Mouse (Mus musculus) left cerebral cortex, postnatal 25 days (tissue): ENCODE measurements around the gene Fxyd2. TPM values are rescaled to one million over a fixed set of nuclear protein-coding genes. Genes with fewer than 3 reads are reported as not detected.

Source experiments
- DNase-seq, 2 experiments: peaks; one replicate each; pipeline ENCODE4 v3.0.0; 2022; ENCODE audit warnings: low spot score in 2 of 2, mixed read lengths in 1 of 2
- intact Hi-C: fragments of 180-260 bp; cut with DNase I; formaldehyde crosslinking; loops from one replicate; pipeline ENCODE4 v1.15.1; 2025
- total RNA-seq, 2 experiments: library from RNA; stranded (reverse); gene quantifications; 2 replicates each; pipeline ENCODE4 v1.2.3; 2021

Gene Fxyd2
- 10 to 100 TPM in 1 of 2 experiments, 1 to 10 TPM in 1; 7.2 to 13.1 TPM for total RNA-seq

- no peak for DNase-seq
- intact Hi-C loops, result no loop called here
Observed at GRCm38 (mm10) chr9:45399434-45399833, at the start of gene Fxyd2. Gene Fxyd2 (plus strand): TSS chr9:45399669.

- intact Hi-C loops, result no loop called here
Observed at GRCm38 (mm10) chr9:45349851-45350250, 49.6 kb upstream of the Fxyd2 start.

DNA sequence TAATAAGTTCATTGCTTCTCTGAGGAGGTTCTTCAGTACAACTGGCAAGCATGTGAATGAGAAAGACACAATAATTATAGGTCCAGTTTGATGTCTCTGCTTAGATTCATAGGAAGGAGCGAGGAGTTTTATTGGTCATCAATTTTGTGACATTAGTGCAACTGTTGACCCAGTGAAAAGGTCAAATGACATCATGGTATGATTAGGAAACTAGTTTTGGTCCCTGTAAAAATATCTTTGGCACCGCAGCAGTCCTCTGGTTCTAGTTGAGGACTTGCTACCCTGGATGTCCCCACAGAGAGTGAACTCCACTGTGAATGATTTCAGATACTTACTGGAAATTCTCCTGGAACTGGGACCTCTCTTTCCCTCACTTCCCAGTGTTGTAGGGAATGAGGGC, 44.3 kb upstream of the Fxyd2 start:
- no peak for DNase-seq
- intact Hi-C loops, result no loop called here

More at GRCm38 (mm10) chr9:45349851-45350250, 49.6 kb upstream of the Fxyd2 start:
- no peak for DNase-seq

DNA sequence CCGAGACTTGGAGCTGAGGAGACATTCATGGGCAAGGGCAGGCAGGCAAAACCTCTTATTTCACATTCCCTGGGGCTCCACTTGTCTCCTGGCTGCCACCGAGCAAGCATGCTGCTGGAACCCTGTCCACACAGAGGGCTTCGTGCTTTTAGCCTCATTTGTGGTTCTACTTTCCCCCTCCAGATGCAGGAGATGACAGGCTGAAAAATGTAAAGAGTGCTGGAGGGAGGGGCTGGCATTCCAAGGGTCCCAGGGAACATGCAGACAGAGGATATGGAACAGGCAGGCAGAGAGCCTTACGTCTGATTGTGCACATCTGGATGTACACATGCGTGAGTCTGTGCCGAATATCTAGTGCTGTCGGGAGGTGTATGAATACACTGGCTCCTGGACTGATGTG, 41.1 kb upstream of the Fxyd2 start:
- no peak for DNase-seq
- intact Hi-C loops, result no loop called here

- intact Hi-C loops, result no loop called here
- DNase-seq, result no peak
Observed at GRCm38 (mm10) chr9:45362051-45362461, 37.4 kb upstream of the Fxyd2 start.

DNA sequence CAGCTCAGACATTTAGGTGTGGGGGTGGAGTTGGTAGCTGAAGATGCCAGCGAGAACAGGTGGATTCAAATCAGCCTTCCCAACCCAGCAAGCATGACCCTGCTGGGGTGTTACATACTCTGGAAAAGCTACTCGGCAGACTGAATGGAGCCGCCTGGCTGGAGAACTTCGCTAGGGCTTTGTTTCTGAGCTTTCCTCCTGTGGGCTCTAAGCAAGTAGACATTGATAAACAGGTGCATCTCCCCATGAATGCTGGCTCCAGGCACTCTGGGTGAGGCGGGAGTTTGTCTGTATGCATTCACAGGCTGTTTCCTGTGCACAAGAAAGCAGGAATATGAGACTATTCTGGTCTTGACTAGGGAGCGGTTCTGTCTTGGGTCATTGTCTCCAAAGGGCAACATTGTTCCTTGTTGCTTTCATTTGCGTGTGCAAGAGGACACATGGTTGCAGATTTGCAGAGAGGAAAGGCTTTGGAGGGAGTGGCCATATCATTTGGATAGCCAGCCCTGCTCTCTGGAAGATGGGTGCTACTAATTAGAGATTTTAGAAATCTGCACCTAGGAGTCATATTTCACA, 35.7 kb upstream of the Fxyd2 start:
- DNase-seq, result no peak

GRCm38 (mm10) chr9:45367716-45368115, 31.8 kb upstream of the Fxyd2 start:
- DNase-seq, result no peak
- intact Hi-C loops, result no loop called here

More for the DNA sequence above, 35.7 kb upstream of the Fxyd2 start:
- intact Hi-C loops, result no loop called here

- no peak for DNase-seq
- intact Hi-C loops, result no loop called here
Observed at GRCm38 (mm10) chr9:45368341-45368901, 31.0 kb upstream of the Fxyd2 start.

- DNase-seq, result peak; percentile 50 to 55
- intact Hi-C loops, result no loop called here
Observed at GRCm38 (mm10) chr9:45370117-45370561, 29.3 kb upstream of the Fxyd2 start, which contains the start of gene Fxyd6. Gene Fxyd6 (plus strand): TSS chr9:45370185.

DNA sequence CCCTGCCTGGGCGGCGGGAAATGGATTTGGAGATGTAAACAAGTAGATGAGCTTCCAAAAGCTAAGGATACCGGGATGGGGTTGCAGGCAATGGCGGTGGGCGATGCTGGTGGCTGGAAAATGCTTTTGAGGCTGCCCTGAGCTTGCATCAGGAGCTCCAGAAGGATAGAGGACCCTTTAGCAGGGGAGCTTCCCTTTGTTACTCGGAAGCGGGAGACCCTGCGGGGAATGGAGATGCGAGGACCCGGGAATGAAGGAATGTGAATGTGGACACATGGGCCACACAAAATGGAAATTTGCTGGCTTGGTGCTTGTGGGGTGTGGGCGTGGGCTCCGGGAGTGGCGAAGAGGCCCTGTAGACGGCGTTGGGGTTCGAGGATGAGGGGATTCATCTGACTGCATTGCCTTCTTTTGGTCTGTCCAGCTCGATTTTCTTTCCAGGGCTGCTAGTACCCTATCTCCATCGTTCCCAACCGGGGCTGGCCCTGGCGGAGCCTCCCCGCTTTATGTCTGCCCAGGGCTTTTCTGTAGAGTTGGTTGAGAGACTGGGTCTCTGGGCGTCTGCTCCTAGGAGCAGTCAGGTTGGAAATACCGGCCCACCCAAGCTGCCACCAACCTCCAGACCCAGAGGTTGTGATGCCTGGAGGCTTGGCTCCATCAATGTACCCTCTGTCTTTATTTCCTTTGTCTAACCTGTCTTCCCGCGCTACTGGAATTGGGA, 28.7 kb upstream of the Fxyd2 start:
- DNase-seq, result peak in 1 of 2 experiments; percentile 18
- intact Hi-C loops, result no loop called here

DNA sequence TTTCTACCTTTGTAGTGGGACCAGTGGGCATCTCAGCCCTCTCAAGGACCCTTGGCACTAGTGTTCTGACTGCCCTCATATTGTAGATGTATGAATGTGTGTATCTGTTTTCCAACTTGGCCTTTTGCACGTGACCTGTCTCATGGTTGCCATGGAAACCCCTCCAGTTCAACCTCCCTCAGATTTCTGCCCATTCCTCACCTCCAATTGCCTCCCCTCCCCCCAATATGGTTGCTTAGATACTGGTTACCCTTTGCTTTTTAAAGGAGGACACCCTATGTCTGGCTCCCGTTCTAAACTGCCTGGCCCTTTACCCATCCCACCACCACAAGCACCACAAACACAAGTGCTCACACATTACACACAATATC, 28.1 kb upstream of the Fxyd2 start:
- DNase-seq, result peak in 1 of 2 experiments; percentile 15

GRCm38 (mm10) chr9:45373896-45374295, 25.6 kb upstream of the Fxyd2 start:
- DNase-seq, result no peak
- intact Hi-C loops, result no loop called here

More for the DNA sequence above, 28.1 kb upstream of the Fxyd2 start:
- intact Hi-C loops, result no loop called here

DNA sequence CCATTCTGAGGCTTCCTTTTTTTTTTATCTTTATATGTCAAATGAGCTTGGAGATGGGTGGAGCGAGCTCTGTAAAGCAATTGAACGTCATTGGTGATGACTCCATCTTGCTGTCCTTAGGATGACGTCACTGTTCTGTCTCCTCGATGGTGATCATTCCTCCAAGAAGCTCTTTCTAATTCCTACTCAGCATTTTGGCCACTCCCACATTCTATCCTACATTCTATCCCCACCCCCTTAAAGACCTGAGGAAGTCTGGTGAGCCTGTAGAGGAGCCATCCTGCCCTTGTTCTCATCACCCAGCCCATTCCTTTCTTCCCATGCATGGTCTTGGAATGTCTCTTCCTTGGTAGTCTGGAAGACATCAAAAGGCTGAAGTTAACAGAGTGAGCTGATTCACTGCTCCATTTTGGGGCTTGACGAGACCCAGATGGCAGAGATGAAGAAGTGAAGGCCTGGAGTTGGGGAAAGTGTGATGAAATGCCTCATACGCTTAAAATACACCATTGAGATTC, 24.4 kb upstream of the Fxyd2 start:
- intact Hi-C loops, result no loop called here
- no peak for DNase-seq

GRCm38 (mm10) chr9:45376427-45376826, 23.0 kb upstream of the Fxyd2 start:
- intact Hi-C loops, result no loop called here
- DNase-seq, result no peak

DNA sequence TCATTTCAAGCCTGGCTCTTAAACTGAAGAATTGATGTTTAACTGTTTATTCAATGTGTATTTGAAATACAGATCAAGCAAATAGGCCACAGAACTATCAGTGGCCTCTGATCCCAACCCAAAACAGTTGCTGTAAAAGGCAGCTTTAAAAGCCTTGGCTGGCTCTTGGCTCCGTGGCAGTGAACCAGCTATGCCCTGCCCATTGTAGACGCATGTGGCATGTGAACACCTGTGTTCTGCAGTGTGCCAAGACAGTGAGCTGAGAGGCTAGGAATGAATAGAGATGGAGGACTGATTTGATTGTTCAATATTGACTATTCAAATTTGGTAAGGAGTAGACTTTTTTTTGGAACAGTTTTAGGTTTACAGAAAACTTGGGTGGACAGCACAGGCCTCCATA, 22.6 kb upstream of the Fxyd2 start:
- intact Hi-C loops, result no loop called here
- DNase-seq, result no peak

GRCm38 (mm10) chr9:45380411-45381251, 18.8 kb upstream of the Fxyd2 start:
- DNase-seq, result no peak
- intact Hi-C loops, result no loop called here

- intact Hi-C loops, result no loop called here
- DNase-seq, result peak in 1 of 2 experiments; percentile 31
Observed at GRCm38 (mm10) chr9:45382336-45382735, 17.1 kb upstream of the Fxyd2 start.

GRCm38 (mm10) chr9:45382834-45383233, 16.6 kb upstream of the Fxyd2 start:
- intact Hi-C loops, result no loop called here

DNA sequence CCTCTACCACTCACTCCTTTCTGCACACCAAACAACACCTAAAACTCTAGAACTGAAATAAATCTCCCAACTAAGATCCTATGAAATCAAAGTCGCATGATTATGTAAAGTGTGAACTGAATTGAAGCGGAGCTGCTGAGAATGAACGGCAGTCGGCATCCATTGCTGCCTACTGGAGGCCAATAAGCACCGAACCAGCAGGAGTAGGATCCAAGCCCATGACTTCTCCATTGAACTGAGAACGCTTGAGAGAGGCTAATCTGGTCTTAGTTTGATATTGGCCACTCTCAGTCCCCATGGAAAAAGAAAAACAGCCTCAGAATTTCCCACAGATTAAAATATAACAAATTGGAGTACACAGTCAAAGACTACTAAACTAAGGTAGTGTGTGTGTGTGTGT, 15.6 kb upstream of the Fxyd2 start:
- intact Hi-C loops, result no loop called here
- DNase-seq, result no peak

More at GRCm38 (mm10) chr9:45382834-45383233, 16.6 kb upstream of the Fxyd2 start:
- no peak for DNase-seq

DNA sequence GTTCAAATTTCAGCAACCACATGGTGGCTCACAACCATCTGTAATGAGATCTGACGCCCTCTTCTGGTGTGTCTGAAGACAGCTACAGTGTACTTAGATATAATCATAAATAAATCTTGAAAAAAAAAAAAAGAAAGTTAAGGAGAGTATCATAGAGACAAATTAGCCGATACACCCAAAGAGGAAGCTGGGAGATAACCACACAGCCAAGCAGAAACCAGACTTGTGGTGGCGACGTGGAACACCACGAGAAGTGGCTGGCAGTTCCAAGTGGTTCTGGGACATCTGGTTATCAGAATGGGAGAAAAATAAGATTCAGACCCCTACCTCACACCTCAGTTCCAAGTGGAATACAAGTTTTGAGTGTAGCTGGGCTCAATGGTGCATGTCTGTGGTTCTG, 12.8 kb upstream of the Fxyd2 start:
- DNase-seq, result no peak
- intact Hi-C loops, result loop anchor here (5.0 kb wide), 1 partner anchor 264 kb away; no protein-coding TSS in a partner anchor
